Mouse (Mus musculus) heart, embryonic 12.5 days (tissue): ENCODE results near the gene Rsph6a. TPM values are rescaled to one million over a fixed set of nuclear protein-coding genes. Genes with fewer than 3 reads are reported as not detected.

Experiments used
- ATAC-seq: fragments of 200-750 bp; cut with Nextera tagmentation; 2 replicates; pipeline ENCODE4 v1.8.0; 2017; ENCODE audit warnings: moderate TSS enrichment, moderate library complexity; ENCODE audit not compliant: insufficient number of reproducible peaks, low FRiP score
- H3K27ac ChIP-seq: fragments of 300-500 bp; sonication (generic); 2 replicates; pipeline ENCODE4 v1.5.1; 2016; ENCODE audit warnings: mild to moderate bottlenecking, moderate library complexity; ENCODE audit not compliant: poor library complexity, severe bottlenecking
- H3K27me3 ChIP-seq: fragments of 300-500 bp; sonication (generic); replicated peaks from 2 replicates; pipeline ENCODE4 v1.6.1; 2016; ENCODE audit warnings: mild to moderate bottlenecking, moderate library complexity
- H3K36me3 ChIP-seq: fragments of 300-500 bp; sonication (generic); 2 replicates; pipeline ENCODE4 v1.6.1; 2016; ENCODE audit warnings: mild to moderate bottlenecking, moderate library complexity
- H3K4me1 ChIP-seq: fragments of 300-500 bp; sonication (generic); replicated peaks from 2 replicates; pipeline ENCODE4 v1.6.1; 2016; ENCODE audit warnings: mild to moderate bottlenecking
- H3K4me2 ChIP-seq: fragments of 300-500 bp; sonication (generic); 2 replicates; pipeline ENCODE4 v1.6.1; 2016; ENCODE audit warnings: mild to moderate bottlenecking, moderate library complexity
- H3K4me3 ChIP-seq: fragments of 300-500 bp; sonication (generic); 2 replicates; pipeline ENCODE4 v1.5.1; 2016; ENCODE audit warnings: mild to moderate bottlenecking
- H3K9ac ChIP-seq: fragments of 300-500 bp; sonication (generic); 2 replicates; pipeline ENCODE4 v1.6.1; 2016; ENCODE audit warnings: mild to moderate bottlenecking, moderate library complexity
- H3K9me3 ChIP-seq: fragments of 300-500 bp; sonication (generic); replicated peaks from 2 replicates; pipeline ENCODE4 v1.6.1; 2016; ENCODE audit warnings: mild to moderate bottlenecking, moderate library complexity
- WGBS: fragments of 180-500 bp; shearing (Covaris S2); methylation state at CpG from one replicate; pipeline ENCODE4 v1.1.7; 2016; 5-methylcytosine and 5-hydroxymethylcytosine counted together
- polyA plus RNA-seq: library from polyadenylated mRNA; unstranded; fragments of >200 nt; fragmentation: Nextera tagmentation; extraction: Ambion mirVana; gene quantifications from 2 replicates; pipeline ENCODE4 v1.2.1, GENCODE M21; 2016

Gene Rsph6a
- polyA plus RNA-seq, 1 experiment from 2014 or later: not detected

DNA sequence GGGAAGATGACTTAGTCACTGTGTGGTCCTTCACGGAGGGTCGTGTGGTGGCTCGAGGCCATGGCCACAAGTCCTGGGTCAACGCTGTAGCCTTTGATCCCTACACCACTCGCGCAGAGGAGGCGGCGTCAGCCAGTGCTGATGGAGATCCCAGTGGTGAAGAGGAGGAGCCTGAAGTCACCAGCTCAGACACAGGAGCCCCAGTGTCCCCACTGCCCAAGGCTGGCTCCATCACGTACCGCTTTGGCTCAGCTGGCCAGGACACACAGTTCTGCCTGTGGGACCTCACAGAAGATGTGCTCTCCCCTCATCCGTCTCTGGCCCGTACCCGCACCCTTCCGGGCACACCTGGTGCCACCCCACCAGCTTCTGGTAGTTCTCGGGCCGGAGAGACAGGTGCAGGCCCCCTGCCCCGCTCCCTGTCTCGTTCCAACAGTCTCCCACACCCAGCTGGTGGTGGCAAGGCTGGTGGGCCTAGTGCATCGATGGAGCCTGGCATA is 26.0 kb downstream of the Rsph6a start:
- Histone ChIP-seq H3K36me3 (peaks cover 54% of the 10 kb centered on the region), H3K27me3 (no peaks in the 10 kb centered on the region), H3K4me2 (no peak overlapping the region), H3K27ac (no peak overlapping the region), H3K9me3 (no peaks in the 10 kb centered on the region), H3K4me3 (no peak overlapping the region), H3K9ac (no peak overlapping the region), H3K4me1 (peaks cover 75% of the 10 kb centered on the region)
- no peak for ATAC-seq
- 87% methylated on average over 19 of the region's 19 CpGs for WGBS

DNA sequence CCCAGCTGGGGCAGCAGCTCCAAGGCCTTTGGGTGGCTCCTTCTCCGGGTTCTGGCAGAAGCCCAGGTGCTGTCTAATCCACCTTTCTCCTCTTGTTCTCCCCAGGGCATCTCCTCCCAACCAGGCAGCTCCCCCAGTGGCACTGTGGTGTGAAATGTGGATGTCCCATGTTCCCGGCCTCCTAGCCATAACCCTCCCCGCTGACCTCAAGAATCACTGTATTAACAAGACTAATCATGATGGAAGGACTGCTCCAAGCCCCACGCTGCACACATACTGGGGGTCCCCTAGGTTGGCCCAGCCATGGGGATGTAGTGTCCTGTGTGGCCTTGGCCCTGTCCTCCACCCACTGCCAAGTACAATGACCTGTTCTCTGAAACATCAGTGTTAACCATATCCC is 27.7 kb downstream of the Rsph6a start:
- H3K4me2 ChIP-seq: no peak overlapping the region
- H3K27me3 ChIP-seq: no peaks in the 10 kb centered on the region
- H3K9me3 ChIP-seq: no peaks in the 10 kb centered on the region
- peaks cover 85% of the 10 kb centered on the region for H3K4me1 ChIP-seq
- ATAC-seq: no peak
- H3K4me3 ChIP-seq: no peak overlapping the region
- H3K27ac ChIP-seq: peak overlapping the region; percentile 76
- WGBS: 85% methylated on average over 4 of the region's 4 CpGs
- H3K9ac ChIP-seq: peak overlapping the region; percentile 42; the same call in 1 of the 2 replicates
- peaks cover 64% of the 10 kb centered on the region for H3K36me3 ChIP-seq

DNA sequence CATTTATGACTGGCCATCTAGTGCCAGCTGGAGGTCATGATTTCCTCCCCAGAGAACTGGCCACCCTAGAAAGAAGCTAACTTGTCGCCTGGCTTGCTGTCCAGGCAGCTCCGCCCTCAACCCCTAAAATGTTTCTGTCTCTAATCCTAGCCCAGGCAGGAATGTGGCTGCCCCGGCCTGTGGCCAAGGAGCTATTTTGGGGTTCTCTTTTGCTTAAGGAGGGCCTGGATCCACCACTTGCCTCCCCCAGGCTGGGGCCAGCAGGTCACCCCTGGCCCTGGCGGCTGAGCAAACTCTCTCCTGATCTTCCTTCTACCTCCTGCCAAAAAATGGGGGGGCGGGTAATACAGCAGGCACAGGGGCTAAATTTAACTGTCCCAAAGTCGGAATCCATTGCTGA is 28.6 kb downstream of the Rsph6a start:
- Histone ChIP-seq H3K4me3 (peak overlapping the region; percentile 30; the same call in 1 of the 2 replicates), H3K4me2 (peak overlapping the region; percentile 53), H3K4me1 (peaks cover 76% of the 10 kb centered on the region), H3K36me3 (peaks cover 70% of the 10 kb centered on the region), H3K9me3 (no peaks in the 10 kb centered on the region), H3K27me3 (no peaks in the 10 kb centered on the region), H3K9ac (peak overlapping the region; percentile 60), H3K27ac (peak overlapping the region; percentile 76)
- no peak for ATAC-seq
- 40% methylated on average over 6 of the region's 6 CpGs for WGBS

DNA sequence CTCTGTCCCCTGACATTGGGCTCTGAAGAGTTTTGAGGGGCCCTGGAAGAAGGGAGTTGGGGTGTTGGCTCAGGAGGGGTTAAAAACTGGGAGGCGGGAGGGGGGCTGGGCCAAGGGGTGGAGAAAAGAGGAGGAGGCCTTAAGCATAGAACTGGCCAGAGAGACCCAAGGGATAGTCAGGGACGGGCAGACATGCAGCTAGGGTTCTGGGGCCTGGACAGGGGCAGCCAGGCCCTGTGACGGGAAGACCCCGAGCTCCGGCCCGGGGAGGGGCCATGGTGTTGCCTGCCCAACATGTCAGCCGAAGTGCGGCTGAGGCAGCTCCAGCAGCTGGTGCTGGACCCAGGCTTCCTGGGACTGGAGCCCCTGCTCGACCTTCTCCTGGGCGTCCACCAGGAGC is 29.2 kb downstream of the Rsph6a start, which contains the start of gene Dmpk:
Dmpk (plus strand) TSS at position 149 of the 400 bp plus-strand sequence.
- Histone ChIP-seq H3K9me3 (no peaks in the 10 kb centered on the region), H3K36me3 (peaks cover 70% of the 10 kb centered on the region), H3K9ac (peak within 1 kb of the TSS; percentile 61), H3K27ac (peak within 1 kb of the TSS; percentile 76), H3K4me3 (peak within 1 kb of the TSS; percentile 30), H3K4me2 (peak within 1 kb of the TSS; percentile 53), H3K27me3 (no peaks in the 10 kb centered on the region), H3K4me1 (peaks cover 72% of the 10 kb centered on the region)
- ATAC-seq: peak; percentile 25; the same call in 1 of the 2 replicates
- 32% methylated on average over 10 of the region's 10 CpGs for WGBS

DNA sequence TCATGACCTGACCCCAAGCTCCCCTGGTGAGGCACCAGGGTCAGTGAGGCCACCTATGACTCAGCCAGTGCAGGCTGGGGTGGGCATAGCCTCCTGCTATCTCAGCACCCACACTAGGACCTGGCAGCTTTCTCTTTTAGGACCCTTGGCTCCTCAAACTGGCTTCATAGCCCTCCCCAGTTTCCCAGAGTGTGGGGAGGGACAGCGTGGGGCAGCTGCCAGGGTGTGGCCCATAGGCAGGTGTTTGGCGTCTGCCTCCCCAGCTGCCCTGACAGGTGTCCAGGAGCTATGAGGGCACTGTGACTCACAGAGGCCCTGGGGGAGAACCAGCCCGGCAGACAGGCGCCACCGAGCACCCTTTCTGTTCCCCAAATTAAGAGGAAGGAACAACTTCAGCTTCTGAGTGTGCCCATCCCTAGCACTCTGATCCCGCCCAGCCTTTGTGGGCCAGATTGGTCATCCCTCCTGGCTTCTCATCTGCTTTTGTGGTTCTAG is 29.8 kb downstream of the Rsph6a start:
- peak overlapping the region; percentile 53 for H3K4me2 ChIP-seq
- no peaks in the 10 kb centered on the region for H3K27me3 ChIP-seq
- peak overlapping the region; percentile 30 for H3K4me3 ChIP-seq
- H3K9me3 ChIP-seq: no peaks in the 10 kb centered on the region
- WGBS: 72% methylated on average over 6 of the region's 6 CpGs
- H3K36me3 ChIP-seq: peaks cover 69% of the 10 kb centered on the region
- peak overlapping the region; percentile 76; the same call in 1 of the 2 replicates for H3K27ac ChIP-seq
- peak overlapping the region; percentile 61 for H3K9ac ChIP-seq
- 0 out of 2 replicates have a peak, but pooled peaks have one; percentile 1 for ATAC-seq
- peaks cover 69% of the 10 kb centered on the region for H3K4me1 ChIP-seq

DNA sequence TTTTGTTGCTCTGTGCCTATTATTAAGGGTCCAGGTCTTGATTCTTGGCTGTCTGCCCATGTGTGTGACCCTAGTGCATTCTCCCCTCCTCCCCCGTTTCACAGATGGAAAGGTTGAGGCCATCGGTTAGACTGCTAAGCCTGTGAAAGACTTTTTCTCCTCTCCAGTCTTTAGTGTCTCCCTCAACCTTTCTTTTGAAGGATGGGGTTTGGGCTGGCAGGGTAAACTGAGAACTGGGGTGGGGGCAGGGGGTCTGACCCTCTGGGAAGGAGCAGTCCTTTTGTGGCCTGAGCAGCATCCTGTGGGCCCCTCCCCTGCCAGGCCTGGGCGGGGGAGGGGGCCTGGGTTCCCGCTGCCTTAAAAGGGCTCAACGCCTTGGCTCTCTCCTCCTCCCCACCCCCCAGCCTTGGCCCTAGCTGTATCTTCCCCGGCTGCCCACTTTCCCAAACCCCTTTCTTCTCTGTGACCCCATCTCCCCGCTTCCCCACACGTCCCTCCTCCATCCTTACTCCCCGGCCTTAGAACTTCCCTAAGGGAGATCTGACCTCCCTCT is 30.5 kb downstream of the Rsph6a start:
- Histone ChIP-seq H3K9me3 (no peaks in the 10 kb centered on the region), H3K4me1 (peaks cover 63% of the 10 kb centered on the region), H3K27me3 (no peaks in the 10 kb centered on the region), H3K36me3 (peaks cover 67% of the 10 kb centered on the region), H3K4me3 (no peak overlapping the region), H3K27ac (0 out of 2 replicates have a peak overlapping the region, but pooled peaks have one; percentile 23), H3K9ac (peak overlapping the region; percentile 55), H3K4me2 (peak overlapping the region; percentile 53)
- 31% methylated on average over 9 of the region's 9 CpGs for WGBS
- ATAC-seq: no peak

DNA sequence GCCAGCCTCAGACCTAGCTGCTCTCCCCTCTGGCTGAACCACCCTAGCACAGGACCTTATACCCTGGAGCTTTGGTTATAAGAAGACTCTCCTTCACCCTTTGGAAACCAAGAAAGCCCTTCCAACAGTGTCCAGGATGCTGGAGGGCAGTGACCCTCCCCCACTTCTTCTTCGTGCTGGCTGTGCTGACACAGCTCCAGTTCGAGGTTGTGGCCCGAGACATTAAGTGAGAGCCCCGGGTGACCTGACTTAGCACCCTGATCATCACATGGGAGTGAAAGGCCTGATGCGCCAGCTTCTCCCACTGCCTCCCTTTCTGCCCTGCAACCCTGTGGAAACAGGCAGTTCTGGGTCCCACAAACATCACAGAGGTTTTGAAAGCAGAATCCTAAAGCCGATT is 31.0 kb downstream of the Rsph6a start:
- Histone ChIP-seq H3K9ac (peak overlapping the region; percentile 55), H3K4me3 (0 out of 2 replicates have a peak overlapping the region, but pooled peaks have one; percentile 14), H3K9me3 (no peaks in the 10 kb centered on the region), H3K4me1 (peaks cover 63% of the 10 kb centered on the region), H3K27ac (0 out of 2 replicates have a peak overlapping the region, but pooled peaks have one; percentile 23), H3K36me3 (peaks cover 67% of the 10 kb centered on the region), H3K4me2 (peak overlapping the region; percentile 53), H3K27me3 (no peaks in the 10 kb centered on the region)
- WGBS: 9% methylated on average over 6 of the region's 6 CpGs
- ATAC-seq: no peak

DNA sequence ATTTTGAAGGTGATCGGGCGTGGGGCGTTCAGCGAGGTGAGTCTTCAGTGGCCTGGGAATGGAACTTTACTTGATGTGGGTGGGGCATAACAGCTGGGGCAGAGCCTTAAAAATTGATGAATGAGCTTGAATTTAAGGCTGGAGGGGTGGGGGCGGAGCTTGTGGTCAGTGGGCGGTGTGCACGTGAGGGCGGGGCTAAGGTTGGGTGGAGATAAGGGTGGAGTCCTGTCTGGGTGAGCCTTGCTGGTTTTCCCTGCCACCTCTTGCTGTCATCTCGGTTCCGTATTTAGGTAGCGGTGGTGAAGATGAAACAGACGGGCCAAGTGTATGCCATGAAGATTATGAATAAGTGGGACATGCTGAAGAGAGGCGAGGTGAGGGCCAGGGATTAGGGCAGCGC is 31.6 kb downstream of the Rsph6a start:
- 13% methylated on average over 14 of the region's 14 CpGs for WGBS
- H3K9me3 ChIP-seq: no peaks in the 10 kb centered on the region
- peak; percentile 51; the same call in 1 of the 2 replicates for ATAC-seq
- H3K4me2 ChIP-seq: peak overlapping the region; percentile 53
- H3K9ac ChIP-seq: 0 out of 2 replicates have a peak overlapping the region, but pooled peaks have one; percentile 55
- no peaks in the 10 kb centered on the region for H3K27me3 ChIP-seq
- no peak overlapping the region for H3K27ac ChIP-seq
- peaks cover 62% of the 10 kb centered on the region for H3K4me1 ChIP-seq
- H3K4me3 ChIP-seq: 0 out of 2 replicates have a peak overlapping the region, but pooled peaks have one; percentile 14
- peaks cover 67% of the 10 kb centered on the region for H3K36me3 ChIP-seq

DNA sequence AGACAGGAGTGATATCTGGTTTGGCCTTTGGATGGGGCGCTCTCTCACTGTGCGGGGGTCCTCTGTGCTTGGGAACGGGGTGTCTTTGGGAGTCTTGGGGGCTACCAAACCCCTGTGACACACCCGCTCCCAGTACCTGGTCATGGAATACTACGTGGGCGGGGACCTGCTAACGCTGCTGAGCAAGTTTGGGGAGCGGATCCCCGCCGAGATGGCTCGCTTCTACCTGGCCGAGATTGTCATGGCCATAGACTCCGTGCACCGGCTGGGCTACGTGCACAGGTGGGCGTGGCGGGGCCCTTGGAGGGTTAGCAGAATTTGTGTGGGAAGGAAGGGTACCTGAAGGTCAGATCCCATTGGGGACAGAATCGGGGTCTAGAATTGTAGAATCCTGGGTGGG is 32.3 kb downstream of the Rsph6a start:
- 0 out of 2 replicates have a peak overlapping the region, but pooled peaks have one; percentile 53 for H3K4me2 ChIP-seq
- H3K9ac ChIP-seq: no peak overlapping the region
- 65% methylated on average over 18 of the region's 18 CpGs for WGBS
- H3K27ac ChIP-seq: no peak overlapping the region
- H3K4me3 ChIP-seq: no peak overlapping the region
- peaks cover 67% of the 10 kb centered on the region for H3K36me3 ChIP-seq
- no peaks in the 10 kb centered on the region; the same call in 1 of the 2 replicates for H3K27me3 ChIP-seq
- no peak for ATAC-seq
- H3K4me1 ChIP-seq: peaks cover 61% of the 10 kb centered on the region
- no peaks in the 10 kb centered on the region for H3K9me3 ChIP-seq

DNA sequence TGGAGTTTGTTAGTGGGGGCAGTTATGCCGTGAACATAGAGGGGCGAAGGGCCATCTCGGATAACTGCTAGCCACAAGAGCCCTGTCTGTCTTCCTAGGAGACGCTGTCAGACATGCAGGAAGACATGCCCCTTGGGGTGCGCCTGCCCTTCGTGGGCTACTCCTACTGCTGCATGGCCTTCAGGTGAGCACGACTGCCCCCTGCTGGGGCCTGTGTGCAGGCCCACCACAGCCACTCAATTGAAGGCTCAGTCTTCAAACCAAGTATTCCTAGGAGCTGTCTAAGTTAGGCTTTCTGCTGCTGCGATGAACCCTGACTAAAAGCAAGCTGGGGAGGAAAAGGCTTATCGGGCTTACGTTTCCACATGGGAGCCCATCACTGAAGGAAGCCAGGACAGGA is 34.3 kb downstream of the Rsph6a start:
- H3K4me1 ChIP-seq: peaks cover 58% of the 10 kb centered on the region
- no peak for ATAC-seq
- H3K27me3 ChIP-seq: no peaks in the 10 kb centered on the region; the same call in 1 of the 2 replicates
- no peak overlapping the region for H3K27ac ChIP-seq
- no peak overlapping the region for H3K4me3 ChIP-seq
- WGBS: 35% methylated on average over 10 of the region's 10 CpGs
- no peak overlapping the region for H3K4me2 ChIP-seq
- H3K9ac ChIP-seq: no peak overlapping the region
- no peaks in the 10 kb centered on the region for H3K9me3 ChIP-seq
- H3K36me3 ChIP-seq: peaks cover 56% of the 10 kb centered on the region

DNA sequence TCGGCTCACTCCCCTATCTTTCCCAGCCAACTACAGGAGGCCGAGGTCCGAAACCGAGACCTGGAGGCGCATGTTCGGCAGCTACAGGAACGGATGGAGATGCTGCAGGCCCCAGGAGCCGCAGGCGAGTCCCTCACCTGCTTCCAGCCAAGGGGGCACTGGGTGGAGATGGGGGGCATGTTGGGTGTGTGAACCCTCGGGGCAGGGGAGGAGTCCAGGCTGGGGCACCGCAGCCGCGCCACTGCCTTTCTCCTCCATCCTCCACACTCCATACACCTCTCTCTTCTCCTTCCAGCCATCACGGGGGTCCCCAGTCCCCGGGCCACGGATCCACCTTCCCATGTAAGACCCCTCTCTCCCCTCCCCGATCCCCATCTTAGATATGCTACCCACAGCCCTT is 37.4 kb downstream of the Rsph6a start:
- 40% methylated on average over 17 of the region's 17 CpGs for WGBS
- 0 out of 2 replicates have a peak overlapping the region, but pooled peaks have one; percentile 3 for H3K4me3 ChIP-seq
- no peak for ATAC-seq
- peaks cover 39% of the 10 kb centered on the region for H3K4me1 ChIP-seq
- H3K9ac ChIP-seq: peak overlapping the region; percentile 72
- no peaks in the 10 kb centered on the region for H3K9me3 ChIP-seq
- H3K27ac ChIP-seq: peak overlapping the region; percentile 94
- peaks cover 53% of the 10 kb centered on the region for H3K36me3 ChIP-seq
- peak overlapping the region; percentile 88 for H3K4me2 ChIP-seq
- H3K27me3 ChIP-seq: no peaks in the 10 kb centered on the region; the same call in 1 of the 2 replicates
